43 mouse cellular contexts compared by ENCODE assay signal in genomic region chr2:131132111-131132888, GRCm38 (mm10). TPM values are rescaled to one million over a fixed set of nuclear protein-coding genes. Genes with fewer than 3 reads are reported as not detected.
A peak's percentile ranks its signal among the peaks of the same experiment; 100 is the strongest.
DNase-seq lines count a peak whose midpoint lies in the region; ATAC-seq and TF ChIP-seq lines count a peak whose summit lies in the region.
"Had no signal": no experiment of that assay in that cellular context is flagged by ENCODE, and none has a peak within 500 bp of the region (broad histone marks: within the 10 kb centered on the region; RNA-seq: fewer than 3 reads in every experiment).

No protein-coding gene starts in this region.

- no peaks in the 10 kb centered on the region for H3K27me3 ChIP-seq in embryonic facial prominence, embryonic 13.5 days
- H3K27me3 ChIP-seq in embryonic facial prominence, embryonic 10.5 days (replicated peaks; ENCODE audit: low read depth, poor library complexity, severe bottlenecking): no peaks in the 10 kb centered on the region
- H3K27me3 ChIP-seq in heart, embryonic 10.5 days (ENCODE audit: insufficient read depth, poor library complexity, severe bottlenecking): no peaks in the 10 kb centered on the region
- no peaks in the 10 kb centered on the region for H3K27me3 ChIP-seq in liver, embryonic 12.5 days (replicated peaks)
- no peaks in the 10 kb centered on the region for H3K27me3 ChIP-seq in liver, postnatal 0 days (ENCODE audit: insufficient read depth, low read length)
- H3K27me3 ChIP-seq: kidney, embryonic 15.5 days; limb, embryonic 15.5 days had no signal

- H3K4me1 ChIP-seq in embryonic facial prominence, embryonic 13.5 days: peaks cover 43% of the 10 kb centered on the region
- peaks cover 45% of the 10 kb centered on the region for H3K4me1 ChIP-seq in embryonic facial prominence, embryonic 10.5 days
- peaks cover 63% of the 10 kb centered on the region for H3K4me1 ChIP-seq in heart, embryonic 10.5 days
- peaks cover 90% of the 10 kb centered on the region for H3K4me1 ChIP-seq in liver, embryonic 12.5 days
- H3K4me1 ChIP-seq in liver, postnatal 0 days (ENCODE audit: insufficient read depth): peaks cover 49% of the 10 kb centered on the region

- DNase-seq in embryonic facial prominence, embryonic 10.5 days (ENCODE audit: low spot score): no peak
- peak; percentile 74 for DNase-seq in heart, embryonic 10.5 days (ENCODE audit: low spot score)
- DNase-seq in heart, postnatal 14 days: no peak
- no peak for DNase-seq in liver, postnatal 0 days
- DNase-seq in urinary bladder, postnatal 14 days (ENCODE audit: low spot score): peak; percentile 1
- no peak for DNase-seq in urinary bladder, adult 2 months (ENCODE audit: low spot score)
- DNase-seq: adrenal gland, adult 2 months; adrenal gland, postnatal 36 days; cerebellum, adult 2 months; cerebellum, postnatal 25 days; gastrocnemius, postnatal 25 days; heart, adult 18-20 months; layer of hippocampus, adult 9-11 months; lung, embryonic 14.5 days; lung, postnatal 14 days; right cerebral cortex, adult 18-20 months; spleen, adult 18-20 months; thymus, adult 2 months; thymus, postnatal 36 days had no signal

- no peak for TF ChIP-seq CTCF in liver, postnatal 0 days (IDR thresholded peaks at IDR 0.05; ENCODE audit: low read depth)

- ATAC-seq in embryonic facial prominence, embryonic 13.5 days (ENCODE audit: insufficient number of reproducible peaks, insufficient read depth, low FRiP score, low TSS enrichment, low read depth): no peak
- no peak for ATAC-seq in liver, embryonic 12.5 days
- ATAC-seq in liver, postnatal 0 days: no peak
- ATAC-seq: activated CD4-positive, CD25-positive, alpha-beta regulatory T cell, adult 4 months; forebrain, embryonic 16.5 days; intestine, postnatal 0 days; midbrain, embryonic 16.5 days had no signal

- H3K9me3 ChIP-seq in embryonic facial prominence, embryonic 13.5 days: no peaks in the 10 kb centered on the region
- no peaks in the 10 kb centered on the region for H3K9me3 ChIP-seq in embryonic facial prominence, embryonic 10.5 days
- H3K9me3 ChIP-seq in heart, embryonic 10.5 days: no peaks in the 10 kb centered on the region
- H3K9me3 ChIP-seq in liver, embryonic 12.5 days (replicated peaks): no peaks in the 10 kb centered on the region
- no peaks in the 10 kb centered on the region for H3K9me3 ChIP-seq in liver, postnatal 0 days (ENCODE audit: low read length)
- H3K9me3 ChIP-seq: forebrain, embryonic 10.5 days; kidney, embryonic 15.5 days; limb, embryonic 10.5 days; limb, embryonic 15.5 days; midbrain, embryonic 10.5 days; neural tube, embryonic 12.5 days had no signal

- no peak overlapping the region for H3K4me2 ChIP-seq in embryonic facial prominence, embryonic 13.5 days
- no peak overlapping the region for H3K4me2 ChIP-seq in liver, embryonic 12.5 days
- H3K4me2 ChIP-seq in liver, postnatal 0 days (ENCODE audit: low read depth, low read length): no peak overlapping the region
- H3K4me2 ChIP-seq: hindbrain, embryonic 14.5 days; kidney, embryonic 15.5 days; limb, embryonic 15.5 days; lung, embryonic 14.5 days; neural tube, embryonic 12.5 days had no signal

- no peak for TF ChIP-seq EP300 in liver, postnatal 0 days (IDR thresholded peaks at IDR 0.05; ENCODE audit: low read depth)

- H3K36me3 ChIP-seq in embryonic facial prominence, embryonic 13.5 days: peaks cover 33% of the 10 kb centered on the region
- H3K36me3 ChIP-seq in embryonic facial prominence, embryonic 10.5 days (replicated peaks): peaks cover 41% of the 10 kb centered on the region
- H3K36me3 ChIP-seq in heart, embryonic 10.5 days: peaks cover 2% of the 10 kb centered on the region; the same call in 1 of the 2 replicates
- H3K36me3 ChIP-seq in liver, embryonic 12.5 days: peaks cover 17% of the 10 kb centered on the region
- H3K36me3 ChIP-seq in liver, postnatal 0 days (replicated peaks; ENCODE audit: insufficient read depth, low read length): no peaks in the 10 kb centered on the region
- H3K36me3 ChIP-seq: midbrain, embryonic 10.5 days; neural tube, embryonic 12.5 days had no signal

- H3K27ac ChIP-seq in embryonic facial prominence, embryonic 13.5 days: peak overlapping the region; percentile 58
- H3K27ac ChIP-seq in embryonic facial prominence, embryonic 10.5 days (replicated peaks): no peak overlapping the region
- H3K27ac ChIP-seq in heart, embryonic 10.5 days: no peak overlapping the region; the same call in 1 of the 2 replicates
- H3K27ac ChIP-seq in liver, embryonic 12.5 days: peak overlapping the region; percentile 57
- H3K27ac ChIP-seq in liver, postnatal 0 days (ENCODE audit: low read depth): no peak overlapping the region
- H3K27ac ChIP-seq: forebrain, embryonic 10.5 days; hindbrain, embryonic 14.5 days; kidney, embryonic 15.5 days; limb, embryonic 10.5 days; limb, embryonic 15.5 days; midbrain, embryonic 10.5 days; neural tube, embryonic 12.5 days had no signal

- no peak overlapping the region for H3K4me3 ChIP-seq in embryonic facial prominence, embryonic 13.5 days
- H3K4me3 ChIP-seq in embryonic facial prominence, embryonic 10.5 days: no peak overlapping the region
- H3K4me3 ChIP-seq in heart, embryonic 10.5 days: no peak overlapping the region
- no peak overlapping the region for H3K4me3 ChIP-seq in liver, embryonic 12.5 days
- H3K4me3 ChIP-seq in liver, postnatal 0 days (ENCODE audit: low read depth, low read length): no peak overlapping the region
- H3K4me3 ChIP-seq: forebrain, embryonic 10.5 days; kidney, embryonic 15.5 days; limb, embryonic 10.5 days; limb, embryonic 15.5 days; midbrain, embryonic 10.5 days; myocyte; neural tube, embryonic 12.5 days had no signal

- intact Hi-C loops in heart, postnatal 14 days (cut with DNase I): no loop called here

- 73% methylated on average over 10 of the region's 10 CpGs for WGBS in embryonic facial prominence, embryonic 13.5 days
- WGBS in embryonic facial prominence, embryonic 10.5 days: 86% methylated on average over 10 of the region's 10 CpGs
- WGBS in heart, embryonic 10.5 days: 68% methylated on average over 10 of the region's 10 CpGs
- WGBS in liver, embryonic 12.5 days (ENCODE audit: insufficient replicate concordance): 77% methylated on average over 10 of the region's 10 CpGs
- WGBS in liver, postnatal 0 days (ENCODE audit: insufficient replicate concordance): 80% methylated on average over 10 of the region's 10 CpGs

- H3K9ac ChIP-seq in embryonic facial prominence, embryonic 13.5 days: no peak overlapping the region
- H3K9ac ChIP-seq in liver, embryonic 12.5 days: peak overlapping the region; percentile 12; the same call in 1 of the 2 replicates
- H3K9ac ChIP-seq in liver, postnatal 0 days (replicated peaks): no peak overlapping the region
- H3K9ac ChIP-seq: hindbrain, embryonic 14.5 days; kidney, embryonic 15.5 days; limb, embryonic 15.5 days; lung, embryonic 14.5 days; neural tube, embryonic 12.5 days had no signal

RNA-seq across cellular contexts. Expression of gene Gm11037, which starts 1.0 kb away (rescaled TPM):
- polyA plus RNA-seq in embryonic facial prominence, embryonic 13.5 days (2015; fragmentation: Nextera tagmentation; extraction: Ambion mirVana): not detected in 2 replicates
- polyA plus RNA-seq in embryonic facial prominence, embryonic 10.5 days (2016; fragmentation: Nextera tagmentation; extraction: Ambion mirVana): not detected in 2 replicates
- not detected in 2 replicates for polyA plus RNA-seq in heart, embryonic 10.5 days (2016; fragmentation: Nextera tagmentation; extraction: Ambion mirVana)
- not detected for total RNA-seq in heart, postnatal 14 days (2021)
- polyA plus RNA-seq in liver, embryonic 12.5 days (2016; fragmentation: Nextera tagmentation; extraction: Ambion mirVana): not detected in 2 replicates
- not detected in 2 replicates for polyA plus RNA-seq in liver, postnatal 0 days (2015; fragmentation: Nextera tagmentation; extraction: Ambion mirVana)
- polyA plus RNA-seq in urinary bladder, adult 2 months (2012; rRNA removed): not detected in 2 replicates
- total RNA-seq: adrenal gland, adult 2 months; adrenal gland, postnatal 36 days; CH12.LX; ES-E14; gastrocnemius, postnatal 25 days; heart, adult 18-20 months; hematopoietic stem cell, adult 5-6 weeks; left cerebral cortex, postnatal 10 days; megakaryocyte progenitor cell, adult 5-6 weeks had no signal
- polyA plus RNA-seq: activated CD4-positive, CD25-positive, alpha-beta regulatory T cell, adult 4 months; adrenal gland, adult 2 months; brain, embryonic 14.5 days; C2C12; cerebellum, adult 2 months; embryonic facial prominence, embryonic 11.5 days; forebrain, embryonic 10.5 days; forebrain, embryonic 16.5 days; heart, embryonic 14.5 days; hindbrain, embryonic 14.5 days; intestine, postnatal 0 days; kidney, embryonic 15.5 days; limb, embryonic 10.5 days; limb, embryonic 15.5 days; lung, embryonic 14.5 days; midbrain, embryonic 10.5 days; midbrain, embryonic 16.5 days; myocyte; neural tube, embryonic 12.5 days; stomach, embryonic 16.5 days; thymus, adult 2 months had no signal

RNA-seq across cellular contexts. Expression of gene Hspa12b, which starts 5.2 kb away (rescaled TPM):
- 18.2 TPM in 2 replicates for polyA plus RNA-seq in embryonic facial prominence, embryonic 13.5 days (2015; fragmentation: Nextera tagmentation; extraction: Ambion mirVana)
- polyA plus RNA-seq in embryonic facial prominence, embryonic 10.5 days (2016; fragmentation: Nextera tagmentation; extraction: Ambion mirVana): 9.7 and 14.1 TPM in 2 replicates
- polyA plus RNA-seq in heart, embryonic 10.5 days (2016; fragmentation: Nextera tagmentation; extraction: Ambion mirVana): 10.0 and 10.8 TPM in 2 replicates
- 10 to 100 TPM; 42.9 to 48.2 TPM for total RNA-seq in heart, postnatal 14 days (2021)
- polyA plus RNA-seq in liver, embryonic 12.5 days (2016; fragmentation: Nextera tagmentation; extraction: Ambion mirVana): 4.2 TPM in 2 replicates
- 0.65 and 0.67 TPM in 2 replicates for polyA plus RNA-seq in liver, postnatal 0 days (2015; fragmentation: Nextera tagmentation; extraction: Ambion mirVana)
- 33.1 and 34.8 TPM in 2 replicates for polyA plus RNA-seq in urinary bladder, adult 2 months (2012; rRNA removed)

RNA-seq across cellular contexts. Expression of gene 1700037H04Rik, which starts 27.6 kb away (rescaled TPM):
- polyA plus RNA-seq in embryonic facial prominence, embryonic 13.5 days (2015; fragmentation: Nextera tagmentation; extraction: Ambion mirVana): 67.5 and 71.4 TPM in 2 replicates
- polyA plus RNA-seq in embryonic facial prominence, embryonic 10.5 days (2016; fragmentation: Nextera tagmentation; extraction: Ambion mirVana): 115 and 119 TPM in 2 replicates
- 82.6 and 86.0 TPM in 2 replicates for polyA plus RNA-seq in heart, embryonic 10.5 days (2016; fragmentation: Nextera tagmentation; extraction: Ambion mirVana)
- 10 to 100 TPM; 11.1 to 12.2 TPM for total RNA-seq in heart, postnatal 14 days (2021)
- polyA plus RNA-seq in liver, embryonic 12.5 days (2016; fragmentation: Nextera tagmentation; extraction: Ambion mirVana): 131 and 141 TPM in 2 replicates
- polyA plus RNA-seq in liver, postnatal 0 days (2015; fragmentation: Nextera tagmentation; extraction: Ambion mirVana): 58.1 and 61.6 TPM in 2 replicates
- polyA plus RNA-seq in urinary bladder, adult 2 months (2012; rRNA removed): 51.9 and 54.5 TPM in 2 replicates

RNA-seq across cellular contexts. Expression of gene Siglec1, which starts 45.7 kb away (rescaled TPM):
- polyA plus RNA-seq in embryonic facial prominence, embryonic 13.5 days (2015; fragmentation: Nextera tagmentation; extraction: Ambion mirVana): 0.07 and 0.18 TPM in 2 replicates
- 0.06 and 0.16 TPM in 2 replicates for polyA plus RNA-seq in embryonic facial prominence, embryonic 10.5 days (2016; fragmentation: Nextera tagmentation; extraction: Ambion mirVana)
- 0.05 and 0.08 TPM in 2 replicates for polyA plus RNA-seq in heart, embryonic 10.5 days (2016; fragmentation: Nextera tagmentation; extraction: Ambion mirVana)
- total RNA-seq in heart, postnatal 14 days (2021): 1 to 10 TPM; 1.3 to 1.5 TPM
- polyA plus RNA-seq in liver, embryonic 12.5 days (2016; fragmentation: Nextera tagmentation; extraction: Ambion mirVana): 0.36 and 0.42 TPM in 2 replicates
- 1.9 and 2.0 TPM in 2 replicates for polyA plus RNA-seq in liver, postnatal 0 days (2015; fragmentation: Nextera tagmentation; extraction: Ambion mirVana)
- 7.6 and 8.7 TPM in 2 replicates for polyA plus RNA-seq in urinary bladder, adult 2 months (2012; rRNA removed)
- total RNA-seq: CH12.LX; hematopoietic stem cell, adult 5-6 weeks had no signal
- polyA plus RNA-seq: activated CD4-positive, CD25-positive, alpha-beta regulatory T cell, adult 4 months; myocyte had no signal

RNA-seq across cellular contexts. Expression of gene Cenpb, which starts 47.6 kb away (rescaled TPM):
- 12.3 and 12.4 TPM in 2 replicates for polyA plus RNA-seq in embryonic facial prominence, embryonic 13.5 days (2015; fragmentation: Nextera tagmentation; extraction: Ambion mirVana)
- 7.4 and 7.6 TPM in 2 replicates for polyA plus RNA-seq in embryonic facial prominence, embryonic 10.5 days (2016; fragmentation: Nextera tagmentation; extraction: Ambion mirVana)
- polyA plus RNA-seq in heart, embryonic 10.5 days (2016; fragmentation: Nextera tagmentation; extraction: Ambion mirVana): 4.9 and 5.1 TPM in 2 replicates
- 10 to 100 TPM; 60.6 to 61.0 TPM for total RNA-seq in heart, postnatal 14 days (2021)
- 5.9 and 6.5 TPM in 2 replicates for polyA plus RNA-seq in liver, embryonic 12.5 days (2016; fragmentation: Nextera tagmentation; extraction: Ambion mirVana)
- polyA plus RNA-seq in liver, postnatal 0 days (2015; fragmentation: Nextera tagmentation; extraction: Ambion mirVana): 4.2 and 4.8 TPM in 2 replicates
- 60.4 and 94.3 TPM in 2 replicates for polyA plus RNA-seq in urinary bladder, adult 2 months (2012; rRNA removed)

Comparison
In these comparisons a context has a peak if more than half of its experiments do, and no peak if none do; other contexts are left out.
1. H3K27ac ChIP-seq: peak in embryonic facial prominence, embryonic 13.5 days (single experiment) and liver, embryonic 12.5 days (single experiment); none in embryonic facial prominence, embryonic 10.5 days (single experiment), heart, embryonic 10.5 days (single experiment) and liver, postnatal 0 days (single experiment).
2. DNase-seq: peak in heart, embryonic 10.5 days (single experiment) and urinary bladder, postnatal 14 days (single experiment); none in embryonic facial prominence, embryonic 10.5 days (single experiment), heart, postnatal 14 days (0 of 2), liver, postnatal 0 days (single experiment) and urinary bladder, adult 2 months (single experiment).